Mouse (Mus musculus) bone marrow, adult 2 months (tissue): ENCODE data around the gene Col23a1.

Experiments used
- CTCF ChIP-seq: fragments of 200-500 bp; IDR thresholded peaks from 2 replicates; pipeline ENCODE4 v1.5.1; 2011; ENCODE audit warnings: low read length, control low read depth; ENCODE audit not compliant: control insufficient read depth, insufficient read depth
- POLR2A ChIP-seq: fragments of 200-500 bp; IDR thresholded peaks from 2 replicates; pipeline ENCODE4 v1.6.1; 2011; ENCODE audit warnings: low read depth, mild to moderate bottlenecking, control low read depth, low read length, borderline replicate concordance; ENCODE audit not compliant: control insufficient read depth

DNA sequence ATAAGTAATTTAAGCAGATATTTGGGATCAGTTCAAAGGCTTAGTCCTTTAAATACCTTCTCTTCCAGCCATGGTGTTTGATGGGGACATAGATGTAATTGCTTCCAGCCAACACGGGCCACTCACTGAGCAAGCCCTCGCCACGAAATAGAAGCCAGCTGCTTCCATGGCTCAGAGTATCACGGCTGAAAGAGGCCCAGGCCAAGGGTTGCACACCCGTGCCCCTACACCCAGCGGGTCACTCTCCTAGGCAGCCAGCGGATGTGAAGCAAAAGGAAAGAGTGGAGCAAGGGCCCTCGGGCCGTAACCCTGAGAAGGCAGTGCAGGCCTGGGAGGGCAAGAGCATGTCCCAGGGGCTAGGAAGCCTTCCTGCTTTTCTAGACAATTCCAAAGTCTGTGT, 252.7 kb downstream of the Col23a1 start:
- TF ChIP-seq POLR2A (no peak), CTCF (no peak)
